Mouse (Mus musculus): Measurements from ENCODE around the gene Adm2. TPM values are rescaled to one million over a fixed set of nuclear protein-coding genes. Genes with fewer than 3 reads are reported as not detected.

Gene Adm2
- polyA plus RNA-seq, 1 experiment, result 71.1 TPM

DNA sequence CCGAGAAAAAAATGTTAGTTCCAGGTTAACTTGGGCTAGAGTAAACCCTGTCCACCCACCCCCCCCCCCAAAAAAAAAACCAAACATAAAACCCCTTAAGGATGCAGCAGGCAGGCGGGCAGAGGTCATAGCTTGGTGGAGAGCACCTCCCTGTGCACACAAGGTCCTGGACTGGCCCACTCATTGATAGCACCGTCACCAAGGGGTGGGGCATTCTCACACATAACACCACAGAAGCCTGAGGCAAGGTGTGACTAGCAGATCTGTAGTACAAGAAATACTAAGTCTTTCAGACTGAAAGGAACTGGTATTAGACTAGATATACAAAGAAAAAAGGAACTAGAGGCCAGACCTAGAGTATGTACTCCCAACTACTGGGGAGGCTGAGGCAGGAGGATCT is 31.0 kb upstream of the Adm2 start:
- Histone ChIP-seq H3K27me3 (ENCODE audit: control insufficient read depth, insufficient read depth, insufficient read length) (no peaks in the 10 kb centered on the region), H3K79me2 (ENCODE audit: control insufficient read depth, insufficient read depth) (no peaks in the 10 kb centered on the region), H3ac (ENCODE audit: control insufficient read depth, insufficient read length) (no peak overlapping the region), H3K4me2 (ENCODE audit: low read depth) (no peak overlapping the region), H3K36me3 (ENCODE audit: control insufficient read depth, insufficient read depth) (peaks cover 57% of the 10 kb centered on the region), H3K4me3 (no peak overlapping the region)
- no peak for TF ChIP-seq MAX (IDR thresholded peaks at IDR 0.05; ENCODE audit: low read depth)
- TF ChIP-seq POLR2AphosphoS2 (IDR thresholded peaks at IDR 0.05; ENCODE audit: insufficient read length, low read depth), result peak; percentile 33

DNA sequence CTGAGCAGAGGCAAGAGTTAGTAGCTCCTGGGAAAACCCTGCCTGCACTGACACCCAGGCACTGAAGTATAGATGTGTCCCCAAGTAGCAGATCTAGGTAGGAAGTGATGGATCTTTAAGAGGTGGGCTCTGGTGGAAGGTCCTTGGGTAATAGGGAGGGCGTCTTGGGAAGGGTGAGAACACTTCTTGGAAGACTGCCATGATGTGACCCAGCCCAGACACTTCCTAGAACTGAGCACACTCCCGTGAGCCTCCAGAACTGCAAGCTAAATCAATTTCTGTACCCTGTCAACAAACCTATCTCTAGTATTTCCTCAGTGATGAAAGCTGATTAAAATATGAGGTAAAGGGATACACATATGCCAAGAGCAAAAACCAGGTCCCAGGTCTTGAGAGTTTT is 29.7 kb upstream of the Adm2 start:
- H3K36me3 ChIP-seq (ENCODE audit: control insufficient read depth, insufficient read depth), result peaks cover 52% of the 10 kb centered on the region
- TF ChIP-seq TCF3 (IDR thresholded peaks at IDR 0.05; ENCODE audit: insufficient read length, low read depth) (no peak), E2F4 (IDR thresholded peaks at IDR 0.05; ENCODE audit: insufficient read depth) (no peak), SRF (IDR thresholded peaks at IDR 0.05; ENCODE audit: control insufficient read depth, insufficient read length, low read depth) (no peak), TCF12 (IDR thresholded peaks at IDR 0.05; ENCODE audit: insufficient read depth, poor library complexity, severe bottlenecking) (no peak), REST (IDR thresholded peaks at IDR 0.05; ENCODE audit: insufficient read depth, insufficient read length) (no peak), POLR2A (IDR thresholded peaks at IDR 0.05; ENCODE audit: insufficient read length, low read depth) (no peak), MYOD1 (IDR thresholded peaks at IDR 0.05; ENCODE audit: control insufficient read depth in 1 of 3, insufficient read length in 2 of 3, low read depth in 2 of 3) (no peak), CEBPB (IDR thresholded peaks at IDR 0.05; ENCODE audit: insufficient read depth, poor library complexity, severe bottlenecking) (no peak)

DNA sequence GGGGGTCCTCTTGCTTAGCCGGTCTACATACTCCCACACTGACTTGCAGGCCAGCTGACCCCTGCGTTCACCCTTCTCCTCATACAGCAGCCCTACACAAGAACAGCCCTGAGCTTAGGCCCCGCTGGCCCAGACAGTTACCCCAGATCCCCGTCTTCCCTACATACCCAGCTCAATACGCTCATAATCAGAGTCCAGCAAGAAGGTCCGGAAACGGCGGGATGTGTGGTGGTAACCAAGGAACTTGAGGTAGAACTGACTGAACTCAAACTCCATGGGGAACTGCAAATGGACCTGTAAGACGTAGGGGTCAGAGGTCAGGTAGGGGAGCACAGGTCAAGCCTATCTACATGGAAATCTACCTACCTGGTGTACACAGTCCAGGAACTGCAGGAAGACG is 28.7 kb upstream of the Adm2 start:
- Histone ChIP-seq H3K4me2 (ENCODE audit: low read depth) (no peak overlapping the region), H3ac (ENCODE audit: control insufficient read depth, insufficient read length) (no peak overlapping the region), H3K79me2 (ENCODE audit: control insufficient read depth, insufficient read depth) (no peaks in the 10 kb centered on the region), H3K27me3 (ENCODE audit: control insufficient read depth, insufficient read depth, insufficient read length) (no peaks in the 10 kb centered on the region), H3K4me3 (no peak overlapping the region), H3K36me3 (ENCODE audit: control insufficient read depth, insufficient read depth) (peaks cover 56% of the 10 kb centered on the region)
- TF ChIP-seq POLR2AphosphoS2 (IDR thresholded peaks at IDR 0.05; ENCODE audit: insufficient read length, low read depth) (no peak), SRF (IDR thresholded peaks at IDR 0.05; ENCODE audit: control insufficient read depth, insufficient read length, low read depth) (no peak), USF1 (IDR thresholded peaks at IDR 0.05; ENCODE audit: low read depth) (no peak), TCF3 (IDR thresholded peaks at IDR 0.05; ENCODE audit: insufficient read length, low read depth) (no peak), REST (IDR thresholded peaks at IDR 0.05; ENCODE audit: insufficient read depth, insufficient read length) (no peak), MYOD1 (IDR thresholded peaks at IDR 0.05; ENCODE audit: control insufficient read depth in 1 of 3, insufficient read length in 2 of 3, low read depth in 2 of 3) (no peak), MYOG (IDR thresholded peaks at IDR 0.05; ENCODE audit: control insufficient read depth in 1 of 3, insufficient read depth in 1 of 3, insufficient read length in 2 of 3, low read depth in 2 of 3) (no peak)

More for the DNA sequence above, 29.7 kb upstream of the Adm2 start:
- Histone ChIP-seq H3K79me2 (ENCODE audit: control insufficient read depth, insufficient read depth) (no peaks in the 10 kb centered on the region), H3K4me2 (ENCODE audit: low read depth) (no peak overlapping the region), H3K4me3 (no peak overlapping the region), H3K27me3 (ENCODE audit: control insufficient read depth, insufficient read depth, insufficient read length) (no peaks in the 10 kb centered on the region), H3ac (ENCODE audit: control insufficient read depth, insufficient read length) (no peak overlapping the region)

GRCm38 (mm10) chr15:89295580-89296165 is 26.8 kb upstream of the Adm2 start:
- Histone ChIP-seq H3K36me3 (ENCODE audit: control insufficient read depth, insufficient read depth) (peaks cover 51% of the 10 kb centered on the region), H3K4me3 (no peak overlapping the region), H3ac (ENCODE audit: control insufficient read depth, insufficient read length) (no peak overlapping the region), H3K79me2 (ENCODE audit: control insufficient read depth, insufficient read depth) (no peaks in the 10 kb centered on the region), H3K4me2 (ENCODE audit: low read depth) (no peak overlapping the region), H3K27me3 (ENCODE audit: control insufficient read depth, insufficient read depth, insufficient read length) (no peaks in the 10 kb centered on the region)
- TF ChIP-seq POLR2AphosphoS2 (IDR thresholded peaks at IDR 0.05; ENCODE audit: insufficient read length, low read depth) (no peak), TCF12 (IDR thresholded peaks at IDR 0.05; ENCODE audit: insufficient read depth, poor library complexity, severe bottlenecking) (no peak), SRF (IDR thresholded peaks at IDR 0.05; ENCODE audit: control insufficient read depth, insufficient read length, low read depth) (no peak)

- H3K27me3 ChIP-seq (ENCODE audit: control insufficient read depth, insufficient read depth, insufficient read length), result no peaks in the 10 kb centered on the region
- H3K36me3 ChIP-seq (ENCODE audit: control insufficient read depth, insufficient read depth), result peaks cover 53% of the 10 kb centered on the region
- no peak overlapping the region for H3ac ChIP-seq (ENCODE audit: control insufficient read depth, insufficient read length)
- no peak overlapping the region for H3K4me2 ChIP-seq (ENCODE audit: low read depth)
- no peaks in the 10 kb centered on the region for H3K79me2 ChIP-seq (ENCODE audit: control insufficient read depth, insufficient read depth)
- no peak overlapping the region for H3K4me3 ChIP-seq
- no peak for TF ChIP-seq TCF3 (IDR thresholded peaks at IDR 0.05; ENCODE audit: insufficient read length, low read depth)
- no peak for TF ChIP-seq SRF (IDR thresholded peaks at IDR 0.05; ENCODE audit: control insufficient read depth, insufficient read length, low read depth)
- TF ChIP-seq MYOD1 (IDR thresholded peaks at IDR 0.05; ENCODE audit: control insufficient read depth in 1 of 3, insufficient read length in 2 of 3, low read depth in 2 of 3), result no peak
- no peak for TF ChIP-seq TCF12 (IDR thresholded peaks at IDR 0.05; ENCODE audit: insufficient read depth, poor library complexity, severe bottlenecking)
- TF ChIP-seq POLR2A (IDR thresholded peaks at IDR 0.05; ENCODE audit: insufficient read length, low read depth), result no peak
- no peak for TF ChIP-seq E2F4 (IDR thresholded peaks at IDR 0.05; ENCODE audit: insufficient read depth)
- TF ChIP-seq CEBPB (IDR thresholded peaks at IDR 0.05; ENCODE audit: insufficient read depth, poor library complexity, severe bottlenecking), result no peak
- no peak for TF ChIP-seq USF1 (IDR thresholded peaks at IDR 0.05; ENCODE audit: low read depth)
- TF ChIP-seq MYOG (IDR thresholded peaks at IDR 0.05; ENCODE audit: control insufficient read depth in 1 of 3, insufficient read depth in 1 of 3, insufficient read length in 2 of 3, low read depth in 2 of 3), result no peak
- no peak for TF ChIP-seq POLR2AphosphoS2 (IDR thresholded peaks at IDR 0.05; ENCODE audit: insufficient read length, low read depth)
- TF ChIP-seq REST (IDR thresholded peaks at IDR 0.05; ENCODE audit: insufficient read depth, insufficient read length), result no peak
- no peak for TF ChIP-seq MAX (IDR thresholded peaks at IDR 0.05; ENCODE audit: low read depth)
These were observed 26.1 kb upstream of the Adm2 start for GRCm38 (mm10) chr15:89296465-89296864.

Measured in myocyte (in vitro differentiated cells).